Mouse (Mus musculus): Measurements from ENCODE around the gene Uba6.

GRCm38 (mm10) chr5:86118457-86119094 lies 54.0 kb downstream of the Uba6 start:
- TF ChIP-seq CTCF (IDR thresholded peaks at IDR 0.05; ENCODE audit: control insufficient read depth, insufficient read depth, low read length) (no peak), POLR2A (IDR thresholded peaks at IDR 0.05; ENCODE audit: borderline replicate concordance, control insufficient read depth, low read depth, low read length) (no peak)

Data from bone marrow, adult 2 months (tissue).